Mouse (Mus musculus) hindbrain, postnatal 0 days (tissue): ENCODE results near the gene Oas1a. TPM values are rescaled to one million over a fixed set of nuclear protein-coding genes. Genes with fewer than 3 reads are reported as not detected.
"Not testable (repeated sequence)": the region's sequence is repeated elsewhere in the genome, so short reads cannot be mapped to it uniquely, and the experiment has no call there.

Experiments used
- ATAC-seq: fragments of 200-750 bp; cut with Nextera tagmentation; 2 replicates; pipeline ENCODE4 v1.8.0; 2017; ENCODE audit warnings: mild to moderate bottlenecking, moderate TSS enrichment, moderate library complexity
- DNase-seq: peaks from one replicate; pipeline ENCODE4 v3.0.0-alpha.2; 2015; ENCODE audit warnings: low spot score
- H3K27ac ChIP-seq: fragments of 300-500 bp; sonication (generic); 2 replicates; pipeline ENCODE4 v1.5.1; 2014; ENCODE audit warnings: mild to moderate bottlenecking
- H3K27me3 ChIP-seq: fragments of 300-500 bp; sonication (generic); 2 replicates; pipeline ENCODE4 v1.6.1; 2014; ENCODE audit warnings: low read length, mixed read lengths; ENCODE audit not compliant: insufficient read depth
- H3K36me3 ChIP-seq: fragments of 300-500 bp; sonication (generic); 2 replicates; pipeline ENCODE4 v1.6.1; 2014; ENCODE audit warnings: low read length, mixed read lengths; ENCODE audit not compliant: insufficient read depth
- H3K4me1 ChIP-seq: fragments of 300-500 bp; sonication (generic); 2 replicates; pipeline ENCODE4 v1.6.1; 2014; ENCODE audit warnings: antibody characterized with exemption, low read length, mixed read lengths; ENCODE audit not compliant: insufficient read depth
- H3K4me2 ChIP-seq: fragments of 300-500 bp; sonication (generic); 2 replicates; pipeline ENCODE4 v1.6.1; 2014; ENCODE audit warnings: low read depth, mild to moderate bottlenecking, low read length, moderate library complexity, mixed read lengths
- H3K4me3 ChIP-seq: fragments of 300-500 bp; sonication (generic); 2 replicates; pipeline ENCODE4 v1.5.1; 2014; ENCODE audit warnings: low read length
- H3K9ac ChIP-seq: fragments of 300-500 bp; sonication (generic); replicated peaks from 2 replicates; pipeline ENCODE4 v1.6.1; 2014; ENCODE audit warnings: mild to moderate bottlenecking, low read length, moderate library complexity, mixed read lengths
- H3K9me3 ChIP-seq: fragments of 300-500 bp; sonication (generic); 2 replicates; pipeline ENCODE4 v1.6.1; 2016; ENCODE audit warnings: low read length, mixed read lengths
- CTCF ChIP-seq: IDR thresholded peaks from 2 replicates; pipeline ENCODE4 v1.5.1; 2016; ENCODE audit warnings: antibody characterized with exemption, control low read depth, low read depth
- WGBS: fragments of 180-500 bp; shearing (Covaris S2); extraction: QIAGEN DNeasy Blood & Tissue Kit; methylation state at CpG from one replicate; pipeline ENCODE4 v1.1.7; 2014; 5-methylcytosine and 5-hydroxymethylcytosine counted together
- polyA plus RNA-seq: library from polyadenylated mRNA; unstranded; fragments of >200 nt; fragmentation: Nextera tagmentation; extraction: Ambion mirVana; gene quantifications from 2 replicates; pipeline ENCODE4 v1.2.1, GENCODE M21; 2015
- total RNA-seq: library from RNA; depleted of rRNA; stranded (reverse); fragments of >200 nt; gene quantifications from 2 replicates; pipeline ENCODE4 v1.2.3, GENCODE M21; 2014

Oas1a gene
- total and polyA plus RNA-seq, 2 experiments from 2014 or later = 1.3 to 1.4 TPM

- H3K36me3 ChIP-seq, H3K9me3 ChIP-seq: not testable (repeated sequence)
- WGBS = 69% methylated on average over 2 of the region's 3 CpGs
Observed at GRCm38 (mm10) chr5:120876839-120877238, 30.5 kb downstream of the Oas1a start.

GRCm38 (mm10) chr5:120871469-120871868 is 35.9 kb downstream of the Oas1a start:
- Histone ChIP-seq H3K27ac (no peak overlapping the region), H3K27me3 (no peaks in the 10 kb centered on the region), H3K9me3 (no peaks in the 10 kb centered on the region), H3K4me1 (no peaks in the 10 kb centered on the region), H3K9ac (no peak overlapping the region), H3K36me3 (no peaks in the 10 kb centered on the region), H3K4me3 (no peak overlapping the region), H3K4me2 (no peak overlapping the region)
- no peak for TF ChIP-seq CTCF
- WGBS = 59% methylated on average over 2 of the region's 2 CpGs
- ATAC-seq (no peak), DNase-seq (no peak)

More at GRCm38 (mm10) chr5:120876839-120877238, 30.5 kb downstream of the Oas1a start:
- not testable (repeated sequence) for H3K27ac ChIP-seq, H3K9ac ChIP-seq, ATAC-seq, DNase-seq, H3K4me2 ChIP-seq, H3K4me3 ChIP-seq, H3K27me3 ChIP-seq, H3K4me1 ChIP-seq

- no peak overlapping the region for H3K9ac ChIP-seq
- H3K27ac ChIP-seq = no peak overlapping the region
- ATAC-seq = no peak; the same call in 1 of the 2 replicates
- no peaks in the 10 kb centered on the region for H3K36me3 ChIP-seq
- H3K4me1 ChIP-seq = no peaks in the 10 kb centered on the region
- no peak overlapping the region for H3K4me2 ChIP-seq
- no peak overlapping the region for H3K4me3 ChIP-seq
- H3K9me3 ChIP-seq = no peaks in the 10 kb centered on the region
- 84% methylated on average over 7 of the region's 7 CpGs for WGBS
- DNase-seq = no peak
- TF ChIP-seq CTCF = no peak
- H3K27me3 ChIP-seq = no peaks in the 10 kb centered on the region
Observed at GRCm38 (mm10) chr5:120870782-120871181, 36.5 kb downstream of the Oas1a start.

- H3K4me3 ChIP-seq = no peak overlapping the region
- H3K9me3 ChIP-seq = no peaks in the 10 kb centered on the region
- no peaks in the 10 kb centered on the region for H3K4me1 ChIP-seq
- 59% methylated on average over 3 of the region's 3 CpGs for WGBS
- H3K27me3 ChIP-seq = no peaks in the 10 kb centered on the region
- ATAC-seq (no peak), DNase-seq (no peak)
- no peaks in the 10 kb centered on the region for H3K36me3 ChIP-seq
- H3K9ac ChIP-seq = no peak overlapping the region
- no peak for TF ChIP-seq CTCF
- H3K4me2 ChIP-seq = no peak overlapping the region
- H3K27ac ChIP-seq = no peak overlapping the region
Observed at GRCm38 (mm10) chr5:120870081-120870480, 37.2 kb downstream of the Oas1a start.

- Histone ChIP-seq H3K9ac (no peak overlapping the region), H3K36me3 (no peaks in the 10 kb centered on the region), H3K9me3 (no peaks in the 10 kb centered on the region), H3K4me1 (no peaks in the 10 kb centered on the region), H3K27ac (no peak overlapping the region), H3K4me3 (no peak overlapping the region), H3K27me3 (no peaks in the 10 kb centered on the region), H3K4me2 (no peak overlapping the region)
- 87% methylated on average over 7 of the region's 7 CpGs for WGBS
- no peak for TF ChIP-seq CTCF
- ATAC-seq (no peak), DNase-seq (no peak)
Observed at GRCm38 (mm10) chr5:120869436-120870015, 37.8 kb downstream of the Oas1a start.

- ATAC-seq = no peak
- Histone ChIP-seq H3K4me3 (no peak overlapping the region), H3K4me2 (no peak overlapping the region), H3K27ac (no peak overlapping the region), H3K36me3 (no peaks in the 10 kb centered on the region), H3K9me3 (no peaks in the 10 kb centered on the region), H3K9ac (no peak overlapping the region), H3K27me3 (no peaks in the 10 kb centered on the region), H3K4me1 (no peaks in the 10 kb centered on the region)
- TF ChIP-seq CTCF = peak; percentile 17; the same call in 1 of the 2 replicates
- whole genome bisulfite sequencing = 72% methylated on average over 3 of the region's 3 CpGs
- peak; percentile 5 for DNase-seq
Observed at GRCm38 (mm10) chr5:120865336-120865860, 41.9 kb downstream of the Oas1a start.

- no peak for TF ChIP-seq CTCF
- H3K9ac ChIP-seq = no peak within 1 kb of the TSS
- no peaks in the 10 kb centered on the region for H3K4me1 ChIP-seq
- no peak within 1 kb of the TSS for H3K4me2 ChIP-seq
- no peak for DNase-seq
- H3K9me3 ChIP-seq = no peaks in the 10 kb centered on the region
- no peak for ATAC-seq
- H3K27ac ChIP-seq = no peak within 1 kb of the TSS
- H3K27me3 ChIP-seq = no peaks in the 10 kb centered on the region
- no peaks in the 10 kb centered on the region for H3K36me3 ChIP-seq
- H3K4me3 ChIP-seq = no peak within 1 kb of the TSS
- WGBS = 50% methylated on average over 4 of the region's 4 CpGs
Observed at GRCm38 (mm10) chr5:120861121-120861520, 46.2 kb downstream of the Oas1a start, which contains the start of gene Oas1h. Gene Oas1h (plus strand): TSS chr5:120861421.
